Comparison of ENCODE assay signal across 19 mouse cellular contexts in the genomic region with DNA sequence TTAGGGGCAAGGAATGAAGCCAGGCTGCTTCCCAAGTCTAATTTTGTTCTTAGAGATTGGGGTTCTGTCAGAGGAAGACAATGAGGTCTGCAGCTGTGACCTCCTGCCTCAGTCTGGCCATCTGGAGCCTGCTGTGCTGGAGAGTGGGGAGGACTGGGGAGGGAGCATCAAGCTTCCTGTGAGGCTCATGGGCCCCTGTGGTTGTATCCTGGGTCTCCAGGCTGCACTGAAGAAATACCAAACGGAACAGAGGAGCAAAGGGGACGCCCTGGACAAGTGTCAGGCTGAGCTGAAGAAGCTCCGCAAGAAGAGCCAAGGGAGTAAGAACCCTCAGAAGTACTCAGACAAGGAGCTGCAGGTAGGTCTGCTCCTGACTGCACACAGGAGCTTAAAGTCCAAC.
"Had no signal": no experiment of that assay in that cellular context is flagged by ENCODE, and none has a peak within 500 bp of the region (broad histone marks: within the 10 kb centered on the region; RNA-seq: fewer than 3 reads in every experiment).

No protein-coding gene starts in this region.

- H3K27ac ChIP-seq: liver, embryonic 14.5 days; midbrain, embryonic 10.5 days; midbrain, embryonic 12.5 days; neural tube, embryonic 13.5 days; neural tube, embryonic 15.5 days had no signal

- H3K36me3 ChIP-seq: midbrain, embryonic 12.5 days had no signal

- ATAC-seq: midbrain, embryonic 16.5 days had no signal

- H3K4me1 ChIP-seq: midbrain, embryonic 10.5 days; midbrain, embryonic 12.5 days; neural tube, embryonic 13.5 days; neural tube, embryonic 15.5 days had no signal

- H3K9me3 ChIP-seq: midbrain, embryonic 10.5 days; midbrain, embryonic 12.5 days; neural tube, embryonic 13.5 days; neural tube, embryonic 15.5 days had no signal

- H3K4me2 ChIP-seq: lung, embryonic 14.5 days; midbrain, embryonic 12.5 days; neural tube, embryonic 13.5 days; neural tube, embryonic 15.5 days had no signal

- DNase-seq: lung, adult 18-20 months; lung, embryonic 14.5 days; lung, postnatal 10 days; lung, postnatal 4 days; midbrain, embryonic 14.5 days; right cerebral cortex, adult 18-20 months; right cerebral cortex, postnatal 25 days; right cerebral cortex, postnatal 4 days; spleen, adult 18-20 months; thymus, adult 18-20 months; thymus, postnatal 14 days; thymus, postnatal 36 days had no signal

- H3K27me3 ChIP-seq: midbrain, embryonic 12.5 days; neural tube, embryonic 13.5 days; neural tube, embryonic 15.5 days had no signal

- H3K9ac ChIP-seq: liver, embryonic 14.5 days; lung, embryonic 14.5 days; midbrain, embryonic 12.5 days; neural tube, embryonic 13.5 days; neural tube, embryonic 15.5 days had no signal

- H3K4me3 ChIP-seq: midbrain, embryonic 10.5 days; midbrain, embryonic 12.5 days; myocyte; neural tube, embryonic 13.5 days; neural tube, embryonic 15.5 days had no signal
